Mouse (Mus musculus) midbrain, embryonic 13.5 days (tissue): ENCODE measurements around the gene Dtnbp1. TPM values are rescaled to one million over a fixed set of nuclear protein-coding genes. Genes with fewer than 3 reads are reported as not detected.

Experiments used
- ATAC-seq: fragments of 200-750 bp; cut with Nextera tagmentation; 2 replicates; pipeline ENCODE4 v1.8.0; 2017; ENCODE audit warnings: mild to moderate bottlenecking, moderate TSS enrichment, moderate library complexity
- H3K27ac ChIP-seq: fragments of 300-500 bp; sonication (generic); 2 replicates; pipeline ENCODE4 v1.5.1; 2015; ENCODE audit warnings: inconsistent platforms, mild to moderate bottlenecking, moderate library complexity
- H3K27me3 ChIP-seq: fragments of 300-500 bp; sonication (generic); 2 replicates; pipeline ENCODE4 v1.6.1; 2015; ENCODE audit warnings: mild to moderate bottlenecking, inconsistent platforms
- H3K36me3 ChIP-seq: fragments of 300-500 bp; sonication (generic); 2 replicates; pipeline ENCODE4 v1.6.1; 2015; ENCODE audit warnings: mild to moderate bottlenecking, inconsistent platforms
- H3K4me1 ChIP-seq: fragments of 300-500 bp; sonication (generic); replicated peaks from 2 replicates; pipeline ENCODE4 v1.6.1; 2015; ENCODE audit warnings: inconsistent platforms
- H3K4me2 ChIP-seq: fragments of 300-500 bp; sonication (generic); replicated peaks from 2 replicates; pipeline ENCODE4 v1.6.1; 2015; ENCODE audit warnings: moderate library complexity, mild to moderate bottlenecking, inconsistent platforms
- H3K4me3 ChIP-seq: fragments of 300-500 bp; sonication (generic); replicated peaks from 2 replicates; pipeline ENCODE4 v1.5.1; 2015; ENCODE audit warnings: mild to moderate bottlenecking, inconsistent platforms
- H3K9ac ChIP-seq: fragments of 300-500 bp; sonication (generic); replicated peaks from 2 replicates; pipeline ENCODE4 v1.6.1; 2015; ENCODE audit warnings: mild to moderate bottlenecking, inconsistent platforms
- H3K9me3 ChIP-seq: fragments of 300-500 bp; sonication (generic); 2 replicates; pipeline ENCODE4 v1.6.1; 2016; ENCODE audit warnings: mild to moderate bottlenecking, inconsistent platforms
- WGBS: fragments of 180-500 bp; shearing (Covaris S2); methylation state at CpG from one replicate; pipeline ENCODE4 v1.1.7; 2015; 5-methylcytosine and 5-hydroxymethylcytosine counted together
- polyA plus RNA-seq: library from polyadenylated mRNA; unstranded; fragments of >200 nt; fragmentation: Nextera tagmentation; extraction: Ambion mirVana; gene quantifications from 2 replicates; pipeline ENCODE4 v1.2.1, GENCODE M21; 2015

The Dtnbp1 gene
- polyA plus RNA-seq, 1 experiment from 2014 or later: 109 TPM

- 0 out of 2 replicates have a peak, but pooled peaks cover 2% of the 10 kb centered on the region for H3K27me3 ChIP-seq
- H3K4me3 ChIP-seq: no peak overlapping the region
- H3K36me3 ChIP-seq: no peaks in the 10 kb centered on the region
- H3K4me2 ChIP-seq: no peak overlapping the region
- ATAC-seq: no peak
- no peak overlapping the region for H3K9ac ChIP-seq
- WGBS: 71% methylated on average over 1 of the region's 1 CpGs
- no peaks in the 10 kb centered on the region for H3K9me3 ChIP-seq
- no peak overlapping the region for H3K27ac ChIP-seq
- H3K4me1 ChIP-seq: no peaks in the 10 kb centered on the region
Observed at GRCm38 (mm10) chr13:45029791-45030190, 27.8 kb upstream of the Dtnbp1 start.

- WGBS: 87% methylated on average over 3 of the region's 3 CpGs
Observed at GRCm38 (mm10) chr13:45026291-45026690, 24.3 kb upstream of the Dtnbp1 start.

GRCm38 (mm10) chr13:45024821-45025220, 22.9 kb upstream of the Dtnbp1 start:
- Histone ChIP-seq H3K4me1 (no peaks in the 10 kb centered on the region), H3K36me3 (no peaks in the 10 kb centered on the region), H3K27ac (no peak overlapping the region), H3K27me3 (no peaks in the 10 kb centered on the region), H3K4me2 (no peak overlapping the region), H3K9me3 (no peaks in the 10 kb centered on the region), H3K4me3 (no peak overlapping the region), H3K9ac (no peak overlapping the region)
- ATAC-seq: no peak
- WGBS: 83% methylated on average over 10 of the region's 10 CpGs

More at GRCm38 (mm10) chr13:45026291-45026690, 24.3 kb upstream of the Dtnbp1 start:
- Histone ChIP-seq H3K4me1 (no peaks in the 10 kb centered on the region), H3K27me3 (0 out of 2 replicates have a peak, but pooled peaks cover 2% of the 10 kb centered on the region), H3K36me3 (no peaks in the 10 kb centered on the region), H3K9me3 (no peaks in the 10 kb centered on the region), H3K27ac (no peak overlapping the region), H3K4me3 (no peak overlapping the region), H3K9ac (no peak overlapping the region), H3K4me2 (no peak overlapping the region)
- no peak for ATAC-seq

- ATAC-seq: no peak
- WGBS: 73% methylated on average over 20 of the region's 20 CpGs
- H3K4me2 ChIP-seq: no peak overlapping the region
Observed at GRCm38 (mm10) chr13:45023356-45024150, 21.6 kb upstream of the Dtnbp1 start.

GRCm38 (mm10) chr13:45008150-45008549, 6.2 kb upstream of the Dtnbp1 start:
- Histone ChIP-seq H3K27ac (no peak overlapping the region), H3K36me3 (no peaks in the 10 kb centered on the region), H3K9me3 (no peaks in the 10 kb centered on the region), H3K9ac (no peak overlapping the region), H3K4me2 (no peak overlapping the region), H3K4me3 (no peak overlapping the region), H3K4me1 (no peaks in the 10 kb centered on the region), H3K27me3 (no peaks in the 10 kb centered on the region)
- WGBS: 80% methylated on average over 7 of the region's 7 CpGs
- no peak for ATAC-seq

More at GRCm38 (mm10) chr13:45023356-45024150, 21.6 kb upstream of the Dtnbp1 start:
- H3K9ac ChIP-seq: no peak overlapping the region
- H3K27ac ChIP-seq: no peak overlapping the region
- H3K27me3 ChIP-seq: no peaks in the 10 kb centered on the region
- no peak overlapping the region for H3K4me3 ChIP-seq
- no peaks in the 10 kb centered on the region for H3K9me3 ChIP-seq
- no peaks in the 10 kb centered on the region for H3K36me3 ChIP-seq
- no peaks in the 10 kb centered on the region for H3K4me1 ChIP-seq

GRCm38 (mm10) chr13:45007726-45008125, 5.8 kb upstream of the Dtnbp1 start:
- Histone ChIP-seq H3K27me3 (no peaks in the 10 kb centered on the region), H3K4me2 (no peak overlapping the region), H3K4me3 (no peak overlapping the region), H3K27ac (no peak overlapping the region), H3K9me3 (no peaks in the 10 kb centered on the region), H3K4me1 (peaks cover 4% of the 10 kb centered on the region), H3K36me3 (no peaks in the 10 kb centered on the region), H3K9ac (no peak overlapping the region)
- ATAC-seq: no peak
- 85% methylated on average over 6 of the region's 6 CpGs for WGBS

- no peak overlapping the region for H3K4me2 ChIP-seq
- ATAC-seq: no peak
- H3K4me3 ChIP-seq: no peak overlapping the region
- H3K9me3 ChIP-seq: no peaks in the 10 kb centered on the region
- 85% methylated on average over 5 of the region's 5 CpGs for WGBS
- H3K4me1 ChIP-seq: peaks cover 9% of the 10 kb centered on the region
- H3K36me3 ChIP-seq: no peaks in the 10 kb centered on the region
- H3K27ac ChIP-seq: no peak overlapping the region
- no peaks in the 10 kb centered on the region for H3K27me3 ChIP-seq
- no peak overlapping the region for H3K9ac ChIP-seq
Observed at GRCm38 (mm10) chr13:45006483-45006882, 4.5 kb upstream of the Dtnbp1 start.

- Histone ChIP-seq H3K27ac (no peak overlapping the region), H3K9ac (no peak overlapping the region), H3K36me3 (no peaks in the 10 kb centered on the region), H3K4me3 (no peak overlapping the region), H3K4me1 (peaks cover 14% of the 10 kb centered on the region), H3K4me2 (no peak overlapping the region), H3K9me3 (no peaks in the 10 kb centered on the region), H3K27me3 (no peaks in the 10 kb centered on the region)
- 82% methylated on average over 7 of the region's 7 CpGs for WGBS
- no peak for ATAC-seq
Observed at GRCm38 (mm10) chr13:45005861-45006260, 3.9 kb upstream of the Dtnbp1 start.

- 87% methylated on average over 5 of the region's 5 CpGs for WGBS
- no peak overlapping the region for H3K27ac ChIP-seq
- no peak overlapping the region for H3K9ac ChIP-seq
- H3K4me3 ChIP-seq: no peak overlapping the region
- no peaks in the 10 kb centered on the region for H3K36me3 ChIP-seq
- H3K27me3 ChIP-seq: no peaks in the 10 kb centered on the region
- H3K4me1 ChIP-seq: peaks cover 21% of the 10 kb centered on the region
- no peaks in the 10 kb centered on the region for H3K9me3 ChIP-seq
- no peak for ATAC-seq
- no peak overlapping the region for H3K4me2 ChIP-seq
Observed at GRCm38 (mm10) chr13:45004987-45005592, 3.1 kb upstream of the Dtnbp1 start.

GRCm38 (mm10) chr13:45003026-45003425, 1.1 kb upstream of the Dtnbp1 start:
- no peak for ATAC-seq
- WGBS: 70% methylated on average over 5 of the region's 5 CpGs
- H3K4me1 ChIP-seq: peaks cover 27% of the 10 kb centered on the region
- H3K9ac ChIP-seq: no peak overlapping the region
- H3K9me3 ChIP-seq: no peaks in the 10 kb centered on the region
- peak overlapping the region; percentile 86; the same call in 1 of the 2 replicates for H3K4me3 ChIP-seq
- H3K36me3 ChIP-seq: no peaks in the 10 kb centered on the region
- H3K4me2 ChIP-seq: peak overlapping the region; percentile 84; the same call in 1 of the 2 replicates
- no peak overlapping the region for H3K27ac ChIP-seq
- H3K27me3 ChIP-seq: no peaks in the 10 kb centered on the region

GRCm38 (mm10) chr13:45001228-45001910, 578 bp downstream of the Dtnbp1 start:
- peak overlapping the region; percentile 86 for H3K9ac ChIP-seq
- H3K4me3 ChIP-seq: peak overlapping the region; percentile 86
- H3K36me3 ChIP-seq: no peaks in the 10 kb centered on the region
- peaks cover 27% of the 10 kb centered on the region for H3K4me1 ChIP-seq
- H3K4me2 ChIP-seq: peak overlapping the region; percentile 84
- WGBS: under 1% methylated on average over 52 of the region's 52 CpGs
- no peaks in the 10 kb centered on the region for H3K27me3 ChIP-seq
- ATAC-seq: peak; percentile 64
- H3K27ac ChIP-seq: peak overlapping the region; percentile 57; the same call in 1 of the 2 replicates
- no peaks in the 10 kb centered on the region for H3K9me3 ChIP-seq

GRCm38 (mm10) chr13:45000836-45001227, 1.1 kb downstream of the Dtnbp1 start:
- 15% methylated on average over 7 of the region's 7 CpGs for WGBS
- H3K9ac ChIP-seq: peak overlapping the region; percentile 86; the same call in 1 of the 2 replicates
- 0 out of 2 replicates have a peak overlapping the region, but pooled peaks have one; percentile 57 for H3K27ac ChIP-seq
- peak overlapping the region; percentile 84 for H3K4me2 ChIP-seq
- H3K4me1 ChIP-seq: peaks cover 27% of the 10 kb centered on the region
- no peaks in the 10 kb centered on the region for H3K27me3 ChIP-seq
- ATAC-seq: no peak
- H3K36me3 ChIP-seq: no peaks in the 10 kb centered on the region
- H3K4me3 ChIP-seq: peak overlapping the region; percentile 86
- no peaks in the 10 kb centered on the region for H3K9me3 ChIP-seq
